Mouse (Mus musculus) right cerebral cortex, postnatal 10 days (tissue): Measurements from ENCODE around the gene 6430571L13Rik.
"Not testable (repeated sequence)": the region's sequence is repeated elsewhere in the genome, so short reads cannot be mapped to it uniquely, and the experiment has no call there.

Experiments
- DNase-seq, 2 experiments: peaks; one replicate each; pipeline ENCODE4 v3.0.0; 2021; ENCODE audit warnings: low spot score in 2 of 2

6430571L13Rik gene

DNA sequence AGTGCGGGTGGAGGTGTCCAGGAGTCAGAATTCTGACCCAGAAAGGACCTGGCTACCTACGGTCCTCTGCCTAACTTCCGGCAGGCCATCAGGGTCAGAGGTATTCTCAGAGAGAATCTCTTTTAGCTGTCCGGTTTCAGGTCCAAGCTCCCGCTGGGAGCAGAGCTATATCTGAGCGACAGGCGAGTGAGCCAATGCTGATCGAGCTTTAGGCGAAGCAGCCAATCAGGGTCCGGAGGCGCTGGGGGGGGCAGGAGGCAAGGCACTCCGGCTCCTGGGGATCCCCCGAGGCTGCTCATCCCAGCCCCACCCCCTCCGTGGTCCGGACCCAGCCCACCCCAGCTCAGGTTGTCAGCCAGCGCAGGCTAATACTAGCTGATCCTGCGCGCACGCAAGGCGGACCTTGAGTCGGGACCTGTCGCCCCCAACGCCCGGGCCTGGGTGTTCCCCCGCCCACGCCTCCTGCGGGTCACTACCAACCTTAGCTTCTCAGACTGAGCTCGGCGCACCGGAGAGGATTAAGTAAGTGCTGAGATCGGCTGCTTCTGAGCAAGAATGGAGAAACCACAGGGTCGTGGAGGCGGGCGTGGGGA is at the start of gene 6430571L13Rik:
TSS of gene 6430571L13Rik (plus strand) at position 336 of the 593 bp plus-strand sequence.
- DNase-seq = peak; percentile 96 to 97

DNA sequence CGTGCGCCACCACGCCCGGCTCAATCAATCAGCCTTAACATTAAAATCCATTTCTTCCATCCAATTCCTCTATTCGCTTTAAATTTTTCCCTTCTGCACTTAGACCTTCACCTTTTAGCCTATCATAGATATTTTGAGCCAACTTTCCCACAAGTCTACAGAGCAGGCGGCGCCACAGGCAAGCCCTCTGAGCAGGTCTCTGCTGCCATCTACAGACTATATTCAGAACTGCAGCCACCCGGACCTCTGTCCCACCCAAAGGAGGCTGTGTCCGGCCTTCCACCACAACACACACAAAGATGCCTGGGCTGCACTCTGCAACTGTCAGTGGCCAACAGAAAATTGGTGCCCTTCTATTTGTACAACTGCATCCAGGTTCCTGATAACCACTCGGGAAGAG is 49.5 kb upstream of the 6430571L13Rik start:
- peak; percentile 72 to 86 for DNase-seq

DNA sequence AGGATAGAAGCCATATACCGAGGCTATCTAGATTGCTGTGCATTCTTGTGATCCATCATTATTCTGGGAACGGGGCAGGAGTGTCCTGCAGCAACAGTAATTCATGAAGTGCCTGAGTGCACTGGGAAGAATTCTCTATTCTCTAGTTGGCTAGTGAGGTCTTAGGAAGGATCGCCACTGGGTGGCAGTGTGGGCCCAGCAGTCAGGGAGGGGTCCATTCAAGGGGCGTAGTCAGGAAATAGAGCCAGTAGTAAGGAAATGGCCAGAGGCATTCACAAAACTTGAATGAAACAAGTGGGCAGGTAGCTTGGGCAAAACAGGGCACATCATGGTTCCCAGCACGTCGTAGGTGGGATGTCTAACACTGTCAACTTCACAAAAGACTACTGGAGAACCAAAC is 46.2 kb upstream of the 6430571L13Rik start:
- DNase-seq = peak; percentile 78 to 88

DNA sequence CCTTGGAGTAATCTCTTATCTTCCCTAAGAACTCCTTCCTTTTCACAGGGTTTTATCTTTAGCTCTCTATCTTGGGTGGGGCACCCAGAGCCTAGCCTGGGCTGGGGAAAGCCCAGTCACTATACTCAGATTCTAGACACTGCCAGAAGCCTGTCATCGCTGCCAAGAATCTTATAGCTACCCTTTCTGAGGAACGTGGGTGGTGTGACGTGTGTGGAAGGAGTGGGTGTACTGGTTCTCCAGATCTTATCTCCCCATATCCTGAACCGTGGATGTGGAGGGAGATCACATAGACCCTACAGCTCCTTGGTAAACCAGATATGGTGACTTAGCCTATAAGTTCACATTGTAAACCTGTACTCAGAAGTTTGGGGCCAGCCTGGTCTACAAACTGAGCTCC is 44.8 kb upstream of the 6430571L13Rik start:
- DNase-seq = peak; percentile 64 to 69

- DNase-seq = no peak
Observed at GRCm38 (mm10) chr9:107296016-107296040, 44.6 kb upstream of the 6430571L13Rik start, which contains the start of gene Cish. Gene Cish, plus strand, starts transcription at chr9:107296026.

DNA sequence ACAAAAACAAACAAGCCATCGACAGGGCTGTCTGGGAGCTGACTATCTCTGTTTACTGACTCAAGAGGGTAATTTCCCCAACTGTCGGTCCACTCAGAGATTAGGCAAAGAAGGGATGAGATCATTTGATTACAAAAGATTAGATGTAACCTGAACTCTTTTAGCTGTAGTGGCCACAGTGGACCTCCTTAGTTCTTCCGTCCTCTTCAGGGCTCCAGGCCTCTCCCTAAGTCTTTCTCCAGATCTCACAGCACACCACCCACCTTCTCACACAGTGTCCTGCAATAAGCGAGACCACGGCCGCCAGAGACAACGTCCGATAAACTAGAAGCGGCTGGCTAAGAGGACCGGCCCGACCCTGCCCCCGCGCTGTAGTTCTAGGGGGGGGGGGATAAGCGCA is 44.4 kb upstream of the 6430571L13Rik start:
- DNase-seq = no peak

GRCm38 (mm10) chr9:107296501-107296965 is 43.9 kb upstream of the 6430571L13Rik start:
- DNase-seq = peak; percentile 95

- no peak for DNase-seq
Observed at GRCm38 (mm10) chr9:107297059-107297458, 43.3 kb upstream of the 6430571L13Rik start.

GRCm38 (mm10) chr9:107297658-107298057 is 42.7 kb upstream of the 6430571L13Rik start:
- no peak for DNase-seq

DNA sequence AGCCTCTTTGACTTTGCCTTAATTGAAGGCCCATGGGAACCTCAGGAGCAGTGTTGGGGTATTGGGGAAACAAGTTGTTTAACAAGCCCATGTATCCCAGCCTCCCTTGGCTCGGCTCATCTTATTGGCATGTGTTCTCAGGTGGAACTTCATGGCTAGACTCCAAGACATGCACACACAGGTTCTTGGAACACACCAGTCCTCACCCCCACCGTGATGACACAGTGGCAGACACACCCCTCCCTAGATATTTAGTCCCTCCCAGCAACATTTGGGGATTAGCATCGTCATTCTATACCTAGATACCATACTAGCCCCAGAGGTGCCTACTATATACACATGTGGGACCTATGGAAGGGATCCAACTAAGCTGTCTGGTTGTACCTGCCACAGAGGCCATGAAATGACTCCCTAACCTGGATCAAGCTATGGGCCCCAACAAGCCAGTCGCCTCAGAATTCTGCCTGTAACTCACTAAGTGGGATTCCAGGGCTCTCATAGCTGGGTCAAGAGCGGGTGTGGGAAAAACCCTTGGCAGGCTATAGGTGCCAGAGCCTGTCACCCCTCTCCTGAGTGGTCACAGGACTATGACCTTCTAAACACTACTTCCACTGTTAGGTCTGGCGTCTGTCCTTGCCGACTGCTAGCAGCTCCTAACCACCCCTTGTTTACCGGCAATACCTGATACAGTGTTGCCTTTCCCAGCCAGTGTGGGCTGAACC is 42.2 kb upstream of the 6430571L13Rik start:
- DNase-seq = no peak

- no peak for DNase-seq
Observed at GRCm38 (mm10) chr9:107298876-107299275, 41.5 kb upstream of the 6430571L13Rik start.

- no peak for DNase-seq
Observed at GRCm38 (mm10) chr9:107299783-107300182, 40.6 kb upstream of the 6430571L13Rik start.

DNA sequence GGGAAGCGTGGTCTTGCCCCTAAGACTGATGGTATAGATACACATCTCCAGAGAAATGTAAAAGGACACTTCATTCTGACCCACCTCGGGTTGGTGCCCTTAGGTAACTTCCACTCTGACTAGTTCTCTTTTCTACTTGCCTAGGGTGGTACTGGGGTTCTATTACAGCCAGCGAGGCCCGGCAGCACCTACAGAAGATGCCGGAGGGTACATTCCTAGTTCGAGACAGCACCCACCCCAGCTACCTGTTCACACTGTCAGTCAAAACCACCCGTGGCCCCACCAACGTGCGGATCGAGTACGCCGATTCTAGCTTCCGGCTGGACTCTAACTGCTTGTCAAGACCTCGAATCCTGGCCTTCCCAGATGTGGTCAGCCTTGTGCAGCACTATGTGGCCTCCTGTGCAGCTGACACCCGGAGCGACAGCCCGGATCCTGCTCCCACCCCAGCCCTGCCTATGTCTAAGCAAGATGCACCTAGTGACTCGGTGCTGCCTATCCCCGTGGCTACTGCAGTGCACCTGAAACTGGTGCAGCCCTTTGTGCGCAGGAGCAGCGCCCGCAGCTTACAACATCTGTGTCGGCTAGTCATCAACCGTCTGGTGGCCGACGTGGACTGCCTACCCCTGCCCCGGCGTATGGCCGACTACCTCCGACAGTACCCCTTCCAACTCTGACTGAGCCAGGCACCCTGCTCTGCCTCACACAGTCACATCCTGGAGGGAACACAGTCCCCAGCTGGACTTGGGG is 40.0 kb upstream of the 6430571L13Rik start:
- no peak for DNase-seq

DNA sequence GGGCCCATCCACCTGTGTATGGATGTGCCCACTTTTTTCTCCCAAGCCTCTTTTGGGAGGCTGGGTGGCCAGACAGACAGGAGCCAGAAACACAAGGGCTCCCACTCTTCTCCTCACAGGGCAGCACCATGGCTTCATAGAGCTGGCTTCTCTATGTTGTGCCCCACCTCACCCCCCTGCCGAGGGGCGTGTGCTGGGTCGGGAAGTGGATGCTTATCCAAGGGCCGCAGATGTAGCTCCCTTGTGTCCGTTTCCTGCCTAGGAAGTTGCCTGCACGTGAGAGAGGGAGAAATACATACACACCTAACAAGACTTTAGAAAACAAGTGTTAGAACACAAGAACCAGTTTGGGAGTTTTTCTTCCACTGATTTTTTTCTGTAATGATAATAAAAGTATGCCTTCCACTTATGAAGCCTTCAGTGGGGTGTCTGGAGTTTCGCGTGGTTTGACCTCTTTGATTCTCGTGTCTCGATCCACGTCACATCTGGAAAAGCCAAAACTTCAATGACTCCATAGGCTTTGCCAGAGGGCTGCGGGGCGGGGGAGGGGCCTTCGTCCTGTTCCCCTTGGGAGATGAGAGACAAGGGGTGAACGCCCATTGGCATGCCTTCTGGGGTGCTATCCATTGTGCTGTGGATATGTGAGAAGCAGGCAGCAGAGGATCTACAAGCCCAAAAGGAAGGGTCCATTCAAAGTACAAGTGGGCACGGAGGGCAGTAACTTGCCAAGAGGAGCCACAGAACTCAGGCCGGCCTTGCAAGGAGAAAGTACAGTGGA is 38.7 kb upstream of the 6430571L13Rik start:
- no peak for DNase-seq

DNA sequence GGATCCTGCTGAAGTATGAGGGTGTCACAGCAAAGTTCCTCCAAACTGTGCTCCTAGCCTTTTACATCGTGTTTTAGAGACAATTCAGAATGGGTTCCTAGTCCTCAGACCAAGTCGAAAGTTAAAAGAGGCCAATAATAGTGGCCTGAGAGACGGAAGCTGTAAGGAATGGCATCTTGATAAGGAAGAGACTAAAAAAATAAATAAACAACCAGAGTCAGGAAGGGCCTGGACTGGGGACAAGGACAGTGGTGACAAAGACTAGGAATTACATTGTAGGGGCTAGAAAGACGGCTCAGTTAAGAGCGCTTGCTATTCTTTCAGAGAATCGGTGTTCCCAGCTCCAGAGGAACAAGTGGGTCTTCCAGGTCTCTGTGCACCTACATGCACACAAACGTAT is 37.8 kb upstream of the 6430571L13Rik start:
- DNase-seq = no peak

DNA sequence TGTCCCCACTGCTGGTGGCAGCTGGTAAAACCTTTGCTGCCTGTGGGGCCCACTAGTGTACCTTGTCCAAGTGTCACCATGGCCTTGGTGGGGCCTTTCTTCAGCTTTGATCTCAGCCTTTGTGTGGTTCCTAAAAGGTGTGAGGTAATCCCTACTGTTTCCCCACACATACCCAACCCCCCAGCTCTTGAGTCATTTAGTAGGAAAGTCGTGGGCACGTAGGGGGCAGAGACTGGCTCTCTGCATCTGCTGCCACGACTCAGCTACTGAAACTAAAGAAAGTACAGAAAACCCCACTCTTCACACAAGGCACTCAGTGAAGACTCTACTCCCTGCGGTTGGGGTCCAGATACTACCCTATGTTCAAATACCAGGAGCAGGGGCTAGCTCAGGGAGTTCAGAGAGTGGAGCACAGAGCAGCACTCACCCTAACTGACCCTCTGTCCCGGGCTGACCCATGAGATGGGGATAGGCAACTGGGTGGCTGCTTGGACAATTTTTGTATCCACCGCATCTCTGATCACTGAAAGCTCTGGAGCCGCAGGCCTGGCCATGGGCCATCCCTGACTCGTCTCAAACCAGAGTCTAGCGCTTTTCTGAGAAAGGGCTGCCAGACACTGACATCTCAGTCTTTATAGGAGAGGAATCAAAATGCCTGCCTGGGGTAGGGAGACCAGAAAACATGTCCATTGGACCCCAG is 37.1 kb upstream of the 6430571L13Rik start:
- no peak for DNase-seq

GRCm38 (mm10) chr9:107303900-107304299 is 36.5 kb upstream of the 6430571L13Rik start:
- DNase-seq = no peak

DNA sequence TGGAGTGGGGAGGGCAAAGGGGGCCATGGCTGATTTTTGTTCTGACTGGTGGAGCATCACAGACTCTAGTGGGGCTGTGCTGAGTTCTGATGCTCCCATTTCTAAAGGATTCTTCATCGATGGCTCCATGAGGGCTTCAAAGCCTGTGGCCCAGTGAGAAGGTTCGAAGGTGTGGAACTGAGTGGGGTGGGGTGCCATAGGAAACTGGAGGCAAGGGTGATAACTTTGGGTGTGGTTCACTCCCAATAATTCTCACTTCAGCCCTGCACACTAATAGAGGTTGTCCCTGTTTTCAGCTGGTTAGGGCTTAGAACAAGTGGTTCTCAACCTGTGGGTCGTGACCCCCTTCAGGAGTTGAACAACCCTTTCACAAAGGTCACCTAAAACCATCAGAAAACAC is 36.0 kb upstream of the 6430571L13Rik start:
- no peak for DNase-seq

- DNase-seq = no peak
Observed at GRCm38 (mm10) chr9:107305012-107305411, 35.4 kb upstream of the 6430571L13Rik start.

DNA sequence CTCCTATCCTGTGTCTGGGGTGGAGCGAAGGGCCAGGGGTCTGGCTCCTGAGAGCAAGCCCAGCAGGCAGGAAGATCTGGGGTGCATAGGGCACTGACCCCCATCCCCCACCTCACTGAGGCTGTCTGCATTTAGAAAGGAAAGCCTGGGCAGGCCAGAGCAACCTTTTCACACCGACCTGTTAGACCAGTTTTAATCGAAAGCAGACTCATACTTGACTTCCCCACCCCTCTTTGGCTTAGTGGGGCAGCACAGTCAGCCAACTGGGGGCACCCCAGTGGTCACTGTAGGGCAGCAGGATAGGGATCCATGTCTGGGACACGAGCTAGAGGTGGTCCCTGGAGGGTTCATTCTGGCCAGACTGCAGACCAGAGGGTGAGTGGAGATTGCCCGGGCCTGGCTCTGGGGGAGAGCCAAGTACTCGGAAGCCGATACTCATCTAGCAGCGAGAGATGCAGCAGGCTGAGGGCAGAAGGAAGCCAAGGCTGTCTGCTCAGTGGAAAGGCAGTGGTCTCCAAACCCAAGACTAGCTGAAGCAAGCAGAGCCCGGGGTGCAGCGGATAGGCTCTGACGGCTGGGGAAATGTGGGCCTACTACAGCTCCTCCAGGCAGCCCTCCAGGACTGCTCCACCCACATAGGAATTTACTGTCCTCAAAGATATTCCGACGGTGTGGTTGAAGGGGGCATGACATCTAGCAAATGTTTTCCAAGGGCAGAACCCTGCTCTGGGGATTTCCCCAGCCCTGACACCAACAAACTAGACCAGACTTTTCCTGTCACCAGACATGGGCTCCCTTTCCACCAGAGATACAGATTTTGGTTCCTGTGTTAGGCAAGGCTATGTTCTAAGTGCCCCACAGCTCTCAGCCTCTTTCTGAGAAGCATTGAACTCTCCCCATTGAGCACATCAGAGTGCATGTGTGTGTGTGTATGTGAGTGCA is 34.5 kb upstream of the 6430571L13Rik start:
- DNase-seq = no peak

DNA sequence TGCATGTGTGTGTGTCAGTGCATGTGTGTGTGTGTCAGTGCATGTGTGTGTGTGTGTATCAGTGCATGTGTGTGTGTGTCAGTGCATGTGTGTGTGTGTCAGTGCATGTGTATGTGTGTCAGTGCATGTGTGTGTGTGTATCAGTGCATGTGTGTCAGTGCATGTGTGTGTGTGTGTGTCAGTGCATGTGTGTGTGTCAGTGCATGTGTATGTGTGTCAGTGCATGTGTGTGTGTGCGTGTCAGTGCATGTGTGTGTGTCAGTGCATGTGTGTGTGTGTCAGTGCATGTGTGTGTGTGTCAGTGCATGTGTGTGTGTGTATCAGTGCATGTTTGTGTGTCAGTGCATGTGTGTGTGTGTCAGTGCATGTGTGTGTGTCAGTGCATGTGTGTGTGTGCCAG is 33.7 kb upstream of the 6430571L13Rik start:
- not testable (repeated sequence) for DNase-seq
